Mouse (Mus musculus) lung, postnatal 0 days (tissue): ENCODE data around the gene Abcb10. TPM values are rescaled to one million over a fixed set of nuclear protein-coding genes. Genes with fewer than 3 reads are reported as not detected.
A peak's percentile ranks its signal among the peaks of the same experiment; 100 is the strongest.

Experiments
- ATAC-seq: fragments of 200-750 bp; cut with Nextera tagmentation; 2 replicates; pipeline ENCODE4 v1.8.0; 2017; ENCODE audit warnings: moderate library complexity
- DNase-seq: peaks from one replicate; pipeline ENCODE4 v3.0.0-alpha.2; 2016; ENCODE audit warnings: low spot score
- H3K27ac ChIP-seq: fragments of 300-500 bp; sonication (generic); 2 replicates; pipeline ENCODE4 v1.5.1; 2014; ENCODE audit warnings: antibody characterized with exemption, mild to moderate bottlenecking, low read length, mixed read lengths
- H3K27me3 ChIP-seq: fragments of 300-500 bp; sonication (generic); replicated peaks from 2 replicates; pipeline ENCODE4 v1.6.1; 2014; ENCODE audit warnings: low read length, mixed read lengths; ENCODE audit not compliant: insufficient read depth
- H3K36me3 ChIP-seq: fragments of 300-500 bp; sonication (generic); 2 replicates; pipeline ENCODE4 v1.6.1; 2014; ENCODE audit warnings: low read length, mixed read lengths; ENCODE audit not compliant: insufficient read depth
- H3K4me1 ChIP-seq: fragments of 300-500 bp; sonication (generic); 2 replicates; pipeline ENCODE4 v1.6.1; 2014; ENCODE audit warnings: antibody characterized with exemption, low read depth, low read length, mixed read lengths; ENCODE audit not compliant: insufficient read depth
- H3K4me2 ChIP-seq: fragments of 300-500 bp; sonication (generic); replicated peaks from 2 replicates; pipeline ENCODE4 v1.6.1; 2014; ENCODE audit warnings: low read depth, mild to moderate bottlenecking, low read length, moderate library complexity, mixed read lengths
- H3K4me3 ChIP-seq: fragments of 300-500 bp; sonication (generic); 2 replicates; pipeline ENCODE4 v1.5.1; 2014; ENCODE audit warnings: low read depth, low read length
- H3K9ac ChIP-seq: fragments of 300-500 bp; sonication (generic); replicated peaks from 2 replicates; pipeline ENCODE4 v1.6.1; 2014; ENCODE audit warnings: low read depth, mild to moderate bottlenecking
- H3K9me3 ChIP-seq: fragments of 300-500 bp; sonication (generic); 2 replicates; pipeline ENCODE4 v1.6.1; 2016; ENCODE audit warnings: low read length, mixed read lengths
- CTCF ChIP-seq: IDR thresholded peaks from 2 replicates; pipeline ENCODE4 v1.5.1; 2016; ENCODE audit warnings: antibody characterized with exemption, mild to moderate bottlenecking
- EP300 ChIP-seq: IDR thresholded peaks from 2 replicates; pipeline ENCODE4 v1.6.1; 2016; ENCODE audit warnings: antibody characterized with exemption, mild to moderate bottlenecking, control low read depth
- WGBS: fragments of 180-500 bp; shearing (Covaris S2); extraction: QIAGEN DNeasy Blood & Tissue Kit; methylation state at CpG from one replicate; pipeline ENCODE4 v1.1.7; 2014; 5-methylcytosine and 5-hydroxymethylcytosine counted together
- polyA plus RNA-seq: library from polyadenylated mRNA; unstranded; fragments of >200 nt; fragmentation: Nextera tagmentation; extraction: Ambion mirVana; gene quantifications from 2 replicates; pipeline ENCODE4 v1.2.1, GENCODE M21; 2015

The Abcb10 gene
- polyA plus RNA-seq, 1 experiment from 2014 or later: 10.4 TPM

GRCm38 (mm10) chr8:124002546-124003108, 19.7 kb upstream of the Abcb10 start:
- no peak for ATAC-seq
- no peak for TF ChIP-seq EP300

GRCm38 (mm10) chr8:123999568-123999967, 16.6 kb upstream of the Abcb10 start:
- TF ChIP-seq EP300 (no peak), CTCF (no peak)
- Histone ChIP-seq H3K27me3 (no peaks in the 10 kb centered on the region), H3K4me3 (no peak overlapping the region), H3K4me1 (no peaks in the 10 kb centered on the region), H3K9ac (no peak overlapping the region), H3K27ac (no peak overlapping the region), H3K36me3 (peaks cover 25% of the 10 kb centered on the region; the same call in 1 of the 2 replicates), H3K4me2 (no peak overlapping the region), H3K9me3 (no peaks in the 10 kb centered on the region)
- DNase-seq: no peak
- ATAC-seq: no peak
- 72% methylated on average over 2 of the region's 2 CpGs for WGBS

More at GRCm38 (mm10) chr8:124002546-124003108, 19.7 kb upstream of the Abcb10 start:
- Histone ChIP-seq H3K27ac (no peak overlapping the region), H3K4me2 (no peak overlapping the region), H3K9ac (no peak overlapping the region), H3K4me3 (no peak overlapping the region), H3K9me3 (no peaks in the 10 kb centered on the region), H3K36me3 (peaks cover 35% of the 10 kb centered on the region; the same call in 1 of the 2 replicates), H3K27me3 (no peaks in the 10 kb centered on the region), H3K4me1 (no peaks in the 10 kb centered on the region)
- DNase-seq: no peak
- 81% methylated on average over 10 of the region's 10 CpGs for WGBS

- Histone ChIP-seq H3K27ac (no peak overlapping the region), H3K4me1 (no peaks in the 10 kb centered on the region), H3K27me3 (no peaks in the 10 kb centered on the region), H3K9me3 (no peaks in the 10 kb centered on the region), H3K4me3 (no peak overlapping the region), H3K9ac (no peak overlapping the region), H3K36me3 (0 out of 2 replicates have a peak, but pooled peaks cover 4% of the 10 kb centered on the region), H3K4me2 (no peak overlapping the region)
- WGBS: 59% methylated on average over 3 of the region's 3 CpGs
- DNase-seq: peak; percentile 59
- TF ChIP-seq CTCF (no peak), EP300 (no peak)
- ATAC-seq: peak; percentile 57
Observed at GRCm38 (mm10) chr8:123993997-123994396, 11.1 kb upstream of the Abcb10 start.

GRCm38 (mm10) chr8:123993597-123993996, 10.7 kb upstream of the Abcb10 start:
- 76% methylated on average over 5 of the region's 5 CpGs for WGBS
- H3K36me3 ChIP-seq: no peaks in the 10 kb centered on the region
- no peak overlapping the region for H3K4me2 ChIP-seq
- no peak overlapping the region for H3K9ac ChIP-seq
- DNase-seq: peak; percentile 26
- no peaks in the 10 kb centered on the region for H3K9me3 ChIP-seq
- H3K27me3 ChIP-seq: no peaks in the 10 kb centered on the region
- ATAC-seq: peak; percentile 35; the same call in 1 of the 2 replicates
- TF ChIP-seq EP300 (no peak), CTCF (no peak)
- H3K4me1 ChIP-seq: no peaks in the 10 kb centered on the region
- H3K27ac ChIP-seq: 0 out of 2 replicates have a peak overlapping the region, but pooled peaks have one; percentile 54
- no peak overlapping the region for H3K4me3 ChIP-seq

GRCm38 (mm10) chr8:123992587-123992986, 9.7 kb upstream of the Abcb10 start:
- Histone ChIP-seq H3K27ac (no peak overlapping the region), H3K36me3 (no peaks in the 10 kb centered on the region), H3K4me3 (no peak overlapping the region), H3K9ac (no peak overlapping the region), H3K4me2 (no peak overlapping the region), H3K4me1 (no peaks in the 10 kb centered on the region), H3K9me3 (no peaks in the 10 kb centered on the region), H3K27me3 (no peaks in the 10 kb centered on the region)
- peak; percentile 41; the same call in 1 of the 2 replicates for ATAC-seq
- peak; percentile 44 for DNase-seq
- TF ChIP-seq CTCF (peak; percentile 65), EP300 (no peak)
- 73% methylated on average over 8 of the region's 8 CpGs for WGBS

- DNase-seq (no peak), ATAC-seq (no peak)
- Histone ChIP-seq H3K4me2 (no peak overlapping the region), H3K9me3 (no peaks in the 10 kb centered on the region), H3K9ac (no peak overlapping the region), H3K4me1 (no peaks in the 10 kb centered on the region), H3K4me3 (no peak overlapping the region), H3K27ac (no peak overlapping the region), H3K27me3 (no peaks in the 10 kb centered on the region), H3K36me3 (no peaks in the 10 kb centered on the region)
- WGBS: 78% methylated on average over 13 of the region's 13 CpGs
- TF ChIP-seq CTCF: no peak
Observed at GRCm38 (mm10) chr8:123990277-123991049, 7.5 kb upstream of the Abcb10 start.
